Mouse (Mus musculus): ENCODE results near the gene Cep89.

- TF ChIP-seq GATA1 (IDR thresholded peaks at IDR 0.05; ENCODE audit: low read length) (no peak), TAL1 (IDR thresholded peaks at IDR 0.05; ENCODE audit: low read length) (no peak)
Measured at GRCm38 (mm10) chr7:35355303-35355872, 41.4 kb upstream of the Cep89 start.
